Mouse (Mus musculus): ENCODE results near the gene Mki67. TPM values are rescaled to one million over a fixed set of nuclear protein-coding genes. Genes with fewer than 3 reads are reported as not detected.
"Not testable (repeated sequence)": the region's sequence is repeated elsewhere in the genome, so short reads cannot be mapped to it uniquely, and the experiment has no call there.

Gene Mki67
- total RNA-seq, 1 experiment: 96.9 TPM

- Histone ChIP-seq H3K4me3 (ENCODE audit: insufficient read depth in 1 of 2, low read depth in 1 of 2, low read length in 2 of 2, poor library complexity in 1 of 2, severe bottlenecking in 1 of 2) (no peak overlapping the region), H3K9me3 (ENCODE audit: control insufficient read depth, insufficient read depth, low read depth, low read length) (no peaks in the 10 kb centered on the region), H3K36me3 (ENCODE audit: control insufficient read depth, insufficient read depth, low read length, poor library complexity, severe bottlenecking) (peaks cover 44% of the 10 kb centered on the region), H3K4me1 (ENCODE audit: control insufficient read depth in 2 of 2, insufficient read depth in 2 of 2, low read length in 2 of 2, poor library complexity in 1 of 2) (no peaks in the 10 kb centered on the region), H3K27ac (ENCODE audit: insufficient read depth, low read depth, low read length, poor library complexity, severe bottlenecking) (no peak overlapping the region), H3K9ac (ENCODE audit: insufficient read depth, low read depth, low read length, poor library complexity, severe bottlenecking) (no peak overlapping the region)
- in situ Hi-C loops (cut with MboI; ENCODE audit: low sequenced_read_pairs in 2 of 2, unreplicated experiment in 2 of 2): no loop called here
- no peak for DNase-seq (ENCODE audit: low read depth, low spot score)
- TF ChIP-seq HCFC1 (IDR thresholded peaks at IDR 0.05; ENCODE audit: borderline replicate concordance, insufficient read depth, low read length) (no peak), ZC3H11A (IDR thresholded peaks at IDR 0.05; ENCODE audit: borderline replicate concordance, low read depth, low read length) (no peak), CHD2 (IDR thresholded peaks at IDR 0.05; ENCODE audit: low read depth, low read length) (no peak), MAFK (IDR thresholded peaks at IDR 0.05; ENCODE audit: insufficient read depth, low read depth, low read length) (no peak), ZNF384 (IDR thresholded peaks at IDR 0.05; ENCODE audit: low read depth, low read length) (no peak)
Observed at GRCm38 (mm10) chr7:135705083-135705482, 11.1 kb downstream of the Mki67 start.

- Histone ChIP-seq H3K9me3 (ENCODE audit: control insufficient read depth, insufficient read depth, low read depth, low read length) (no peaks in the 10 kb centered on the region), H3K27ac (ENCODE audit: insufficient read depth, low read depth, low read length, poor library complexity, severe bottlenecking) (no peak overlapping the region), H3K9ac (ENCODE audit: insufficient read depth, low read depth, low read length, poor library complexity, severe bottlenecking) (no peak overlapping the region), H3K4me1 (ENCODE audit: control insufficient read depth in 2 of 2, insufficient read depth in 2 of 2, low read length in 2 of 2, poor library complexity in 1 of 2) (no peaks in the 10 kb centered on the region), H3K36me3 (ENCODE audit: control insufficient read depth, insufficient read depth, low read length, poor library complexity, severe bottlenecking) (peaks cover 52% of the 10 kb centered on the region), H3K4me3 (ENCODE audit: insufficient read depth in 1 of 2, low read depth in 1 of 2, low read length in 2 of 2, poor library complexity in 1 of 2, severe bottlenecking in 1 of 2) (no peak overlapping the region)
- DNase-seq (ENCODE audit: low read depth, low spot score): no peak
- TF ChIP-seq ZC3H11A (IDR thresholded peaks at IDR 0.05; ENCODE audit: borderline replicate concordance, low read depth, low read length): no peak
- TF ChIP-seq HCFC1 (IDR thresholded peaks at IDR 0.05; ENCODE audit: borderline replicate concordance, insufficient read depth, low read length): no peak
- in situ Hi-C loops (cut with MboI; ENCODE audit: low sequenced_read_pairs in 2 of 2, unreplicated experiment in 2 of 2): no loop called here
Observed at GRCm38 (mm10) chr7:135704251-135704650, 11.9 kb downstream of the Mki67 start.

GRCm38 (mm10) chr7:135703600-135704148 lies 12.5 kb downstream of the Mki67 start:
- peaks cover 53% of the 10 kb centered on the region for H3K36me3 ChIP-seq (ENCODE audit: control insufficient read depth, insufficient read depth, low read length, poor library complexity, severe bottlenecking)
- no peak overlapping the region for H3K27ac ChIP-seq (ENCODE audit: insufficient read depth, low read depth, low read length, poor library complexity, severe bottlenecking)
- TF ChIP-seq MAFK (IDR thresholded peaks at IDR 0.05; ENCODE audit: insufficient read depth, low read depth, low read length) (no peak), CHD2 (IDR thresholded peaks at IDR 0.05; ENCODE audit: low read depth, low read length) (no peak), ZC3H11A (IDR thresholded peaks at IDR 0.05; ENCODE audit: borderline replicate concordance, low read depth, low read length) (no peak)
- DNase-seq (ENCODE audit: low read depth, low spot score): no peak
- in situ Hi-C loops (cut with MboI; ENCODE audit: low sequenced_read_pairs in 2 of 2, unreplicated experiment in 2 of 2): no loop called here
- no peaks in the 10 kb centered on the region for H3K9me3 ChIP-seq (ENCODE audit: control insufficient read depth, insufficient read depth, low read depth, low read length)
- H3K4me3 ChIP-seq (ENCODE audit: insufficient read depth in 1 of 2, low read depth in 1 of 2, low read length in 2 of 2, poor library complexity in 1 of 2, severe bottlenecking in 1 of 2): no peak overlapping the region
- no peaks in the 10 kb centered on the region for H3K4me1 ChIP-seq (ENCODE audit: control insufficient read depth in 2 of 2, insufficient read depth in 2 of 2, low read length in 2 of 2, poor library complexity in 1 of 2)
- no peak overlapping the region for H3K9ac ChIP-seq (ENCODE audit: insufficient read depth, low read depth, low read length, poor library complexity, severe bottlenecking)

DNA sequence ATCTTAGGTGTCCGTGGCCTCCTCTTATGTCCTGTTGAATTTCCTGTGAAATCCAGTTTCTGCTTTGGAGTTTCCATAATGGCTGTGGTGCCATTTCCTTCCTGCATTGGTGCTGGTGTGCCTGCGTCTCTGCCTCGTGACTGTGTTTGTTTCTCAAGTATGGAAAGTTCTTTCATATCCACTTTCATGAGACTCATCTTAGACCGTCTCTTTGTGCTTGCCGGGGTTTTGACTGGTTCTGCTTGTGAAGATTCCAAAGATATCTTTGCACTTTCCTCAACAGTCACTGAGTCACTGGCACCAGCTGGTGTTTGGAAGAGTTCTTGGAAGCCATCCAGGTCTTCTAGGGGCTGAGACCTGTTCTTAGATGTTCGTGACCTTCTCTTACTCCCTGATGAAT lies 16.8 kb downstream of the Mki67 start:
- H3K4me1 ChIP-seq (ENCODE audit: control insufficient read depth in 2 of 2, insufficient read depth in 2 of 2, low read length in 2 of 2, poor library complexity in 1 of 2); H3K9ac ChIP-seq (ENCODE audit: insufficient read depth, low read depth, low read length, poor library complexity, severe bottlenecking); DNase-seq (ENCODE audit: low read depth, low spot score); H3K9me3 ChIP-seq (ENCODE audit: control insufficient read depth, insufficient read depth, low read depth, low read length); H3K4me3 ChIP-seq (ENCODE audit: insufficient read depth in 1 of 2, low read depth in 1 of 2, low read length in 2 of 2, poor library complexity in 1 of 2, severe bottlenecking in 1 of 2); in situ Hi-C loops (cut with MboI; ENCODE audit: low sequenced_read_pairs in 2 of 2, unreplicated experiment in 2 of 2); H3K27ac ChIP-seq (ENCODE audit: insufficient read depth, low read depth, low read length, poor library complexity, severe bottlenecking): not testable (repeated sequence)
- peaks cover 56% of the 10 kb centered on the region for H3K36me3 ChIP-seq (ENCODE audit: control insufficient read depth, insufficient read depth, low read length, poor library complexity, severe bottlenecking)

- no peak for TF ChIP-seq CHD2 (IDR thresholded peaks at IDR 0.05; ENCODE audit: low read depth, low read length)
- TF ChIP-seq ZC3H11A (IDR thresholded peaks at IDR 0.05; ENCODE audit: borderline replicate concordance, low read depth, low read length): no peak
- no peak for TF ChIP-seq MAFK (IDR thresholded peaks at IDR 0.05; ENCODE audit: insufficient read depth, low read depth, low read length)
- no peak for TF ChIP-seq ZNF384 (IDR thresholded peaks at IDR 0.05; ENCODE audit: low read depth, low read length)
- TF ChIP-seq HCFC1 (IDR thresholded peaks at IDR 0.05; ENCODE audit: borderline replicate concordance, insufficient read depth, low read length): no peak
- no peaks in the 10 kb centered on the region for H3K4me1 ChIP-seq (ENCODE audit: control insufficient read depth in 2 of 2, insufficient read depth in 2 of 2, low read length in 2 of 2, poor library complexity in 1 of 2)
- H3K9ac ChIP-seq (ENCODE audit: insufficient read depth, low read depth, low read length, poor library complexity, severe bottlenecking): no peak overlapping the region
- no peak for DNase-seq (ENCODE audit: low read depth, low spot score)
- no peak overlapping the region for H3K27ac ChIP-seq (ENCODE audit: insufficient read depth, low read depth, low read length, poor library complexity, severe bottlenecking)
- peaks cover 54% of the 10 kb centered on the region for H3K36me3 ChIP-seq (ENCODE audit: control insufficient read depth, insufficient read depth, low read length, poor library complexity, severe bottlenecking)
- H3K4me3 ChIP-seq (ENCODE audit: insufficient read depth in 1 of 2, low read depth in 1 of 2, low read length in 2 of 2, poor library complexity in 1 of 2, severe bottlenecking in 1 of 2): no peak overlapping the region
- in situ Hi-C loops (cut with MboI; ENCODE audit: low sequenced_read_pairs in 2 of 2, unreplicated experiment in 2 of 2): no loop called here
- no peaks in the 10 kb centered on the region for H3K9me3 ChIP-seq (ENCODE audit: control insufficient read depth, insufficient read depth, low read depth, low read length)
Observed at GRCm38 (mm10) chr7:135698362-135698761, 17.8 kb downstream of the Mki67 start.

DNA sequence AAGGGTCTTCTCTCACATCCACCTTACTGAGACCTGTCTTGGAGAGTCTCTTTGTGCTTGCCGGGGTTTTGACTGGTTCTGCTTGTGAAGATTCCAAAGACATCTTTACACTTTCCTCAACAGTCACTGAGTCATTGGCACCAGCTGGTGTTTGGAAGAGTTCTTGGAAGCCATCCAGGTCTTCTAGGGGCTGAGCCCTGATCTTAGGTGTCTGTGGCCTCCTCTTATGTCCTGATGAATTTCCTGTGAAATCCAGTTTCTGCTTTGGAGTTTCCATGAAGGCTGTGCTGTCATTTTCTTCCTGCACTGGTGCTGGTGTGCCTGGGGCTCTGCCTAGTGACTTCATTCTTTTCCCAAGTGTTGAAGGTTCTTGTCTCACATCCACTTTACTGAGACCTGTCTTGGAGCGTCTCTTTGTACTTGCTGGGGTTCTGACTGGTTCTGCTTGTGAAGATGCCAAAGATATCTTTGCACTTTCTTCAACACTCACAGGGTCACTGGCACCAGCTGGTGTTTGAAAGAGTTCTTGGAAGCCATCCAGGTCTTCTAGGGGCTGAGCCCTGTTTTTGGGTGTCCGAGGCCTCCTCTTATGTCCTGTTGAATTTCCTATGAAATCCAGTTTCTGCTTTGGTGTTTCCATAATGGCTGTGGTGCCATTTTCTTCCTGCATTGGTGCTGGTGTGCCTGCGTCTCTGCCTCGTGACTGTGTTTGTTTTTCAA lies 19.0 kb downstream of the Mki67 start:
- H3K9me3 ChIP-seq (ENCODE audit: control insufficient read depth, insufficient read depth, low read depth, low read length); H3K9ac ChIP-seq (ENCODE audit: insufficient read depth, low read depth, low read length, poor library complexity, severe bottlenecking); in situ Hi-C loops (cut with MboI; ENCODE audit: low sequenced_read_pairs in 2 of 2, unreplicated experiment in 2 of 2); H3K27ac ChIP-seq (ENCODE audit: insufficient read depth, low read depth, low read length, poor library complexity, severe bottlenecking); H3K4me3 ChIP-seq (ENCODE audit: insufficient read depth in 1 of 2, low read depth in 1 of 2, low read length in 2 of 2, poor library complexity in 1 of 2, severe bottlenecking in 1 of 2); DNase-seq (ENCODE audit: low read depth, low spot score); H3K4me1 ChIP-seq (ENCODE audit: control insufficient read depth in 2 of 2, insufficient read depth in 2 of 2, low read length in 2 of 2, poor library complexity in 1 of 2): not testable (repeated sequence)
- H3K36me3 ChIP-seq (ENCODE audit: control insufficient read depth, insufficient read depth, low read length, poor library complexity, severe bottlenecking): peaks cover 55% of the 10 kb centered on the region
